Mouse (Mus musculus) B cell, adult 2 months (primary cell): ENCODE results near the gene Pet100.

ENCODE experiments used
- DNase-seq, 2 experiments: peaks; one replicate each; pipeline ENCODE4 v3.0.0; 2022

The Pet100 gene

GRCm38 (mm10) chr8:3626971-3627370 lies 5.6 kb downstream of the Pet100 start:
- DNase-seq = no peak

GRCm38 (mm10) chr8:3628014-3628413 lies 6.7 kb downstream of the Pet100 start:
- DNase-seq = peak; percentile 66 to 74

- DNase-seq = peak; percentile 93
Measured at GRCm38 (mm10) chr8:3630647-3631477, 9.5 kb downstream of the Pet100 start, which contains the start of gene Stxbp2. Stxbp2 (plus strand) TSS chr8:3630955.

GRCm38 (mm10) chr8:3631478-3631875 lies 10.1 kb downstream of the Pet100 start:
- peak; percentile 35 to 40 for DNase-seq

- DNase-seq = peak; percentile 76 to 78
Measured at GRCm38 (mm10) chr8:3645804-3646203, 24.5 kb downstream of the Pet100 start.

- no peak for DNase-seq
Measured at GRCm38 (mm10) chr8:3646824-3647531, 25.6 kb downstream of the Pet100 start.

GRCm38 (mm10) chr8:3647561-3647960 lies 26.2 kb downstream of the Pet100 start:
- DNase-seq = no peak

- DNase-seq = no peak
Measured at GRCm38 (mm10) chr8:3648268-3648667, 26.9 kb downstream of the Pet100 start.

- DNase-seq = no peak
Measured at GRCm38 (mm10) chr8:3648990-3649389, 27.6 kb downstream of the Pet100 start.

- no peak for DNase-seq
Measured at GRCm38 (mm10) chr8:3652845-3653244, 31.5 kb downstream of the Pet100 start.

- DNase-seq = no peak
Measured at GRCm38 (mm10) chr8:3654726-3655508, 33.6 kb downstream of the Pet100 start.

- DNase-seq = no peak
Measured at GRCm38 (mm10) chr8:3655526-3655925, 34.2 kb downstream of the Pet100 start, which contains the start of gene Retn. Retn (plus strand) TSS chr8:3655770.

- DNase-seq = no peak
Measured at GRCm38 (mm10) chr8:3656725-3657381, 35.5 kb downstream of the Pet100 start.

- DNase-seq = no peak
Measured at GRCm38 (mm10) chr8:3660889-3661288, 39.5 kb downstream of the Pet100 start.

GRCm38 (mm10) chr8:3664405-3664804 lies 43.1 kb downstream of the Pet100 start:
- no peak for DNase-seq

GRCm38 (mm10) chr8:3665507-3665906 lies 44.2 kb downstream of the Pet100 start, which contains the start of gene Mcemp1:
Mcemp1 (plus strand) TSS chr8:3665754.
- DNase-seq = no peak

GRCm38 (mm10) chr8:3670388-3670787 lies 49.0 kb downstream of the Pet100 start:
- DNase-seq = peak; percentile 64 to 65

GRCm38 (mm10) chr8:3671980-3672491 lies 50.7 kb downstream of the Pet100 start, which contains the start of gene Fcor:
Fcor (minus strand) TSS chr8:3672362.
- DNase-seq = peak; percentile 92 to 94

- no peak for DNase-seq
Measured at GRCm38 (mm10) chr8:3674671-3675070, 53.3 kb downstream of the Pet100 start.
